8 mouse cellular contexts compared by ENCODE assay signal in genomic region chr9:56924651-56925027, GRCm38 (mm10). TPM values are rescaled to one million over a fixed set of nuclear protein-coding genes. Genes with fewer than 3 reads are reported as not detected.
A peak's percentile ranks its signal among the peaks of the same experiment; 100 is the strongest.
DNase-seq lines count a peak whose midpoint lies in the region; ATAC-seq and TF ChIP-seq lines count a peak whose summit lies in the region.

No protein-coding gene starts in this region.

- H3K4me3 ChIP-seq in MEL (ENCODE audit: control insufficient read depth in 1 of 2, insufficient read depth in 1 of 2, low read depth in 2 of 2, low read length in 2 of 2): peak overlapping the region; percentile 19 to 38
- H3K4me3 ChIP-seq in hindbrain, postnatal 0 days (ENCODE audit: low read length): peak overlapping the region; percentile 11; the same call in 1 of the 2 replicates
- peak overlapping the region; percentile 23 for H3K4me3 ChIP-seq in spleen, adult 2 months (ENCODE audit: extremely low read depth, insufficient read depth, insufficient read length)

- TF ChIP-seq RAD21 in MEL (IDR thresholded peaks at IDR 0.05; ENCODE audit: low read depth, low read length): no peak

- no peaks in the 10 kb centered on the region for H3K27me3 ChIP-seq in MEL (ENCODE audit: control insufficient read depth in 1 of 2, insufficient read depth in 2 of 2, low read length in 2 of 2)
- H3K27me3 ChIP-seq in hindbrain, postnatal 0 days (ENCODE audit: insufficient read depth, low read length): no peaks in the 10 kb centered on the region
- no peaks in the 10 kb centered on the region; the same call in 1 of the 2 replicates for H3K27me3 ChIP-seq in spleen, adult 2 months (ENCODE audit: control insufficient read depth, insufficient read depth, low read length)

- peak overlapping the region; percentile 85 for H3K4me2 ChIP-seq in hindbrain, postnatal 0 days (ENCODE audit: low read depth, low read length)

- H3K9ac ChIP-seq in MEL (ENCODE audit: control insufficient read depth, low read depth, low read length, poor library complexity, severe bottlenecking): peak overlapping the region; percentile 42
- H3K9ac ChIP-seq in hindbrain, postnatal 0 days (replicated peaks; ENCODE audit: low read length): peak overlapping the region; percentile 24; the same call in 1 of the 2 replicates

- intact Hi-C loops in left cerebral cortex, postnatal 25 days (cut with DNase I): no loop called here

- peak overlapping the region; percentile 44 for H3K27ac ChIP-seq in MEL (ENCODE audit: control insufficient read depth, low read depth, low read length)
- H3K27ac ChIP-seq in hindbrain, postnatal 0 days: peak overlapping the region; percentile 15; the same call in 1 of the 2 replicates
- H3K27ac ChIP-seq in spleen, adult 2 months (ENCODE audit: insufficient read depth, low read length): no peak overlapping the region

- TF ChIP-seq EP300 in MEL (IDR thresholded peaks at IDR 0.05; ENCODE audit: low read depth in 1 of 2, low read length in 2 of 2): peak; percentile 75 to 76

- DNase-seq in MEL (ENCODE audit: low read depth, low spot score): peak; percentile 82
- DNase-seq in cerebellum, postnatal 10 days: peak; percentile 57 to 62
- DNase-seq in gastrocnemius, postnatal 25 days: peak; percentile 83
- peak; percentile 59 for DNase-seq in hindbrain, postnatal 0 days (ENCODE audit: low spot score)
- peak; percentile 23 to 44 for DNase-seq in left cerebral cortex, postnatal 25 days (ENCODE audit: low spot score in 2 of 2)
- peak in 1 of 2 experiments; percentile 16 for DNase-seq in spleen, adult 2 months (ENCODE audit: low read depth in 1 of 2, low spot score in 2 of 2)
- DNase-seq in thymus, postnatal 0 days (ENCODE audit: low spot score): no peak

- peaks cover 5 to 30% of the 10 kb centered on the region in 2 experiments; a peak in 3 of 4 replicates for H3K4me1 ChIP-seq in MEL (ENCODE audit: control insufficient read depth in 1 of 2, insufficient read depth in 2 of 2, low read length in 2 of 2)
- H3K4me1 ChIP-seq in hindbrain, postnatal 0 days (ENCODE audit: insufficient read depth, low read length): no peaks in the 10 kb centered on the region; the same call in none of the 2 replicates
- H3K4me1 ChIP-seq in spleen, adult 2 months (ENCODE audit: control insufficient read depth, insufficient read depth, insufficient read length): no peaks in the 10 kb centered on the region

- no peaks in the 10 kb centered on the region for H3K9me3 ChIP-seq in MEL (replicated peaks; ENCODE audit: insufficient read depth, low read length)
- no peaks in the 10 kb centered on the region for H3K9me3 ChIP-seq in hindbrain, postnatal 0 days (ENCODE audit: low read length)

- ATAC-seq in hindbrain, postnatal 0 days: peak; percentile 81
- peak; percentile 24 for ATAC-seq in megakaryocyte progenitor cell, adult 5-6 weeks (replicated peaks; ENCODE audit: poor library complexity)

- WGBS in hindbrain, postnatal 0 days: 10% methylated on average over 7 of the region's 7 CpGs
- 33% methylated on average over 7 of the region's 7 CpGs for WGBS in spleen, adult 2 months

- no peak for TF ChIP-seq CTCF in MEL (IDR thresholded peaks at IDR 0.05 in 2 of 3, conservative IDR thresholded peaks at IDR 0.05 in 1 of 3; ENCODE audit: control insufficient read depth in 1 of 3, insufficient read depth in 1 of 3, low read depth in 2 of 3, low read length in 3 of 3, poor library complexity in 1 of 3, severe bottlenecking in 1 of 3)
- no peak for TF ChIP-seq CTCF in hindbrain, postnatal 0 days (IDR thresholded peaks at IDR 0.05; ENCODE audit: low read depth)
- no peak for TF ChIP-seq CTCF in spleen, adult 2 months (IDR thresholded peaks at IDR 0.05; ENCODE audit: extremely low read depth, insufficient read depth, insufficient read length, insufficient replicate concordance)

- H3K79me2 ChIP-seq in MEL (ENCODE audit: control insufficient read depth, insufficient read depth, low read length, poor library complexity): no peaks in the 10 kb centered on the region; the same call in 1 of the 2 replicates

- no peak for TF ChIP-seq POLR2A in MEL (IDR thresholded peaks at IDR 0.05; ENCODE audit: control insufficient read depth in 1 of 2, insufficient read depth in 1 of 2, low read depth in 1 of 2, low read length in 2 of 2, poor library complexity in 1 of 2)
- no peak for TF ChIP-seq POLR2A in spleen, adult 2 months (IDR thresholded peaks at IDR 0.05; ENCODE audit: low read depth, low read length)

- H3K36me3 ChIP-seq in MEL (ENCODE audit: control insufficient read depth in 1 of 2, insufficient read depth in 2 of 2, low read length in 2 of 2): peaks cover 0 to 8% of the 10 kb centered on the region in 2 experiments; a peak in 2 of 4 replicates
- H3K36me3 ChIP-seq in hindbrain, postnatal 0 days (ENCODE audit: insufficient read depth, low read length): no peaks in the 10 kb centered on the region
- no peaks in the 10 kb centered on the region for H3K36me3 ChIP-seq in spleen, adult 2 months (ENCODE audit: control insufficient read depth, insufficient read depth, low read length)

TF ChIP-seq in MEL, 35 proteins besides CTCF, POLR2A, EP300 and RAD21 (continues in another document):
- TF ChIP-seq KAT2A (conservative IDR thresholded peaks at IDR 0.05; ENCODE audit: low read depth, low read length) (no peak), USF1 (IDR thresholded peaks at IDR 0.05; ENCODE audit: low read depth, low read length) (peak; percentile 93), TAL1 (IDR thresholded peaks at IDR 0.05; ENCODE audit: low read length) (peak; percentile 24; the same call in 1 of the 2 replicates), POLR2AphosphoS2 (IDR thresholded peaks at IDR 0.05; ENCODE audit: low read length) (no peak), USF2 (IDR thresholded peaks at IDR 0.05; ENCODE audit: borderline replicate concordance in 1 of 2, insufficient read depth in 1 of 2, low read depth in 1 of 2, low read length in 2 of 2) (peak in 1 of 2 experiments; percentile 64; a peak in 2 of 4 replicates), BHLHE40 (IDR thresholded peaks at IDR 0.05; ENCODE audit: borderline replicate concordance, low read depth, low read length) (peak; percentile 95), POLR2AphosphoS5 (IDR thresholded peaks at IDR 0.05; ENCODE audit: borderline replicate concordance, low read depth, low read length) (no peak), NRF1 (IDR thresholded peaks at IDR 0.05; ENCODE audit: insufficient read depth, low read depth, low read length, poor library complexity, severe bottlenecking) (no peak), CHD2 (IDR thresholded peaks at IDR 0.05; ENCODE audit: low read length) (peak; percentile 51)

RNA-seq across cellular contexts. Expression of gene Snx33, which starts 3.5 kb away (rescaled TPM):
- 2.2 and 2.3 TPM in 2 replicates for total RNA-seq in MEL (2012; rRNA removed)
- 1 to 10 TPM in 1 of 2 experiments, not detected in 1; 3.5 TPM for polyA plus RNA-seq in MEL (2012; ENCODE audit: insufficient read depth in 1 of 2, insufficient read length in 2 of 2, low read depth in 1 of 2, low replicate concordance in 2 of 2, missing spikeins in 1 of 2)
- 1 to 10 TPM; 3.4 to 5.4 TPM for total RNA-seq in gastrocnemius, postnatal 25 days (2021)
- 6.7 and 9.7 TPM in 2 replicates for total RNA-seq in hindbrain, postnatal 0 days (2014; rRNA removed)
- 2.3 and 2.4 TPM in 2 replicates for polyA plus RNA-seq in hindbrain, postnatal 0 days (2015; fragmentation: Nextera tagmentation; extraction: Ambion mirVana)
- 1 to 10 TPM; 6.7 to 7.6 TPM for total RNA-seq in left cerebral cortex, postnatal 25 days (2021)
- total RNA-seq in megakaryocyte progenitor cell, adult 5-6 weeks (2015): 3.3 TPM in 2 replicates
- total RNA-seq in megakaryocyte progenitor cell, adult 5-6 weeks (2017): 2.8 TPM in 2 replicates
- polyA plus RNA-seq in spleen, adult 2 months (2012; rRNA removed): 8.6 and 9.0 TPM in 2 replicates
- 4.7 and 5.1 TPM in 2 replicates for polyA plus RNA-seq in thymus, postnatal 0 days (2015; fragmentation: Nextera tagmentation; extraction: Ambion mirVana)

RNA-seq across cellular contexts. Expression of gene Imp3, which starts 12.6 kb away (rescaled TPM):
- total RNA-seq in MEL (2012; rRNA removed): 160 and 183 TPM in 2 replicates
- polyA plus RNA-seq in MEL (2012; ENCODE audit: insufficient read depth in 1 of 2, insufficient read length in 2 of 2, low read depth in 1 of 2, low replicate concordance in 2 of 2, missing spikeins in 1 of 2): 100 to 1,000 TPM in 1 of 2 experiments, not detected in 1; 154 TPM
- 10 to 100 TPM; 45.1 to 45.3 TPM for total RNA-seq in gastrocnemius, postnatal 25 days (2021)
- total RNA-seq in hindbrain, postnatal 0 days (2014; rRNA removed): 142 and 178 TPM in 2 replicates
- polyA plus RNA-seq in hindbrain, postnatal 0 days (2015; fragmentation: Nextera tagmentation; extraction: Ambion mirVana): 77.2 and 80.5 TPM in 2 replicates
- total RNA-seq in left cerebral cortex, postnatal 25 days (2021): 10 to 100 TPM; 47.5 to 59.8 TPM
- total RNA-seq in megakaryocyte progenitor cell, adult 5-6 weeks (2015): 138 and 147 TPM in 2 replicates
- total RNA-seq in megakaryocyte progenitor cell, adult 5-6 weeks (2017): 68.5 and 77.3 TPM in 2 replicates
- 167 and 283 TPM in 2 replicates for polyA plus RNA-seq in spleen, adult 2 months (2012; rRNA removed)
- polyA plus RNA-seq in thymus, postnatal 0 days (2015; fragmentation: Nextera tagmentation; extraction: Ambion mirVana): 154 and 160 TPM in 2 replicates

RNA-seq across cellular contexts. Expression of gene Snupn, which starts 26.0 kb away (rescaled TPM):
- total RNA-seq in MEL (2012; rRNA removed): 13.0 and 14.6 TPM in 2 replicates
- polyA plus RNA-seq in MEL (2012; ENCODE audit: insufficient read depth in 1 of 2, insufficient read length in 2 of 2, low read depth in 1 of 2, low replicate concordance in 2 of 2, missing spikeins in 1 of 2): 10 to 100 TPM in 1 of 2 experiments, not detected in 1; 14.7 TPM
- 1 to 10 TPM; 7.0 to 9.1 TPM for total RNA-seq in gastrocnemius, postnatal 25 days (2021)
- total RNA-seq in hindbrain, postnatal 0 days (2014; rRNA removed): 11.3 and 17.6 TPM in 2 replicates
- 22.4 and 22.6 TPM in 2 replicates for polyA plus RNA-seq in hindbrain, postnatal 0 days (2015; fragmentation: Nextera tagmentation; extraction: Ambion mirVana)
- 10 to 100 TPM; 17.6 to 17.7 TPM for total RNA-seq in left cerebral cortex, postnatal 25 days (2021)
- 10.3 and 12.1 TPM in 2 replicates for total RNA-seq in megakaryocyte progenitor cell, adult 5-6 weeks (2015)
- total RNA-seq in megakaryocyte progenitor cell, adult 5-6 weeks (2017): 9.0 and 9.4 TPM in 2 replicates
- 2.8 and 3.7 TPM in 2 replicates for polyA plus RNA-seq in spleen, adult 2 months (2012; rRNA removed)
- polyA plus RNA-seq in thymus, postnatal 0 days (2015; fragmentation: Nextera tagmentation; extraction: Ambion mirVana): 20.9 and 23.6 TPM in 2 replicates

RNA-seq across cellular contexts. Expression of gene Cspg4, which starts 59.8 kb away (rescaled TPM):
- 0.16 and 0.23 TPM in 2 replicates for total RNA-seq in MEL (2012; rRNA removed)
- polyA plus RNA-seq in MEL (2012; ENCODE audit: insufficient read depth in 1 of 2, insufficient read length in 2 of 2, low read depth in 1 of 2, low replicate concordance in 2 of 2, missing spikeins in 1 of 2): under 1 TPM in 1 of 2 experiments, not detected in 1; 0.15 TPM
- 1 to 10 TPM; 6.5 to 9.4 TPM for total RNA-seq in gastrocnemius, postnatal 25 days (2021)
- 42.1 and 46.6 TPM in 2 replicates for total RNA-seq in hindbrain, postnatal 0 days (2014; rRNA removed)
- polyA plus RNA-seq in hindbrain, postnatal 0 days (2015; fragmentation: Nextera tagmentation; extraction: Ambion mirVana): 7.3 and 7.6 TPM in 2 replicates
- total RNA-seq in left cerebral cortex, postnatal 25 days (2021): 10 to 100 TPM; 17.2 to 18.5 TPM
- total RNA-seq in megakaryocyte progenitor cell, adult 5-6 weeks (2015): not detected in 2 replicates
- total RNA-seq in megakaryocyte progenitor cell, adult 5-6 weeks (2017): not detected in 2 replicates
- polyA plus RNA-seq in spleen, adult 2 months (2012; rRNA removed): 1.3 TPM in 2 replicates
- 0.91 and 1.4 TPM in 2 replicates for polyA plus RNA-seq in thymus, postnatal 0 days (2015; fragmentation: Nextera tagmentation; extraction: Ambion mirVana)
